Mouse (Mus musculus): ENCODE results near the gene Ap2b1. TPM values are rescaled to one million over a fixed set of nuclear protein-coding genes. Genes with fewer than 3 reads are reported as not detected.
"Not testable (repeated sequence)": the region's sequence is repeated elsewhere in the genome, so short reads cannot be mapped to it uniquely, and the experiment has no call there.

The Ap2b1 gene
- polyA plus RNA-seq (2015; fragmentation: Nextera tagmentation; extraction: Ambion mirVana): 20.0 and 21.5 TPM in 2 replicates

GRCm38 (mm10) chr11:83298225-83299195, at the start of gene Ap2b1:
Gene Ap2b1 (plus strand): TSS chr11:83299024.
- no peak for TF ChIP-seq EP300 (optimal IDR thresholded peaks at IDR 0.05)
- TF ChIP-seq CTCF (IDR thresholded peaks at IDR 0.05; ENCODE audit: low read depth): peak; percentile 3; the same call in 1 of the 2 replicates
- WGBS: 2% methylated on average over 56 of the region's 56 CpGs
- Histone ChIP-seq H3K4me2 (replicated peaks; ENCODE audit: low read depth) (peak within 1 kb of the TSS; percentile 69), H3K4me1 (replicated peaks; ENCODE audit: control insufficient read depth, insufficient read depth) (0 out of 2 replicates have a peak, but pooled peaks cover 2% of the 10 kb centered on the region), H3K27ac (replicated peaks) (peak within 1 kb of the TSS; percentile 96), H3K27me3 (ENCODE audit: control insufficient read depth, insufficient read depth, low read length) (no peaks in the 10 kb centered on the region), H3K36me3 (ENCODE audit: control insufficient read depth, insufficient read depth, low read length) (no peaks in the 10 kb centered on the region; the same call in 1 of the 2 replicates), H3K4me3 (ENCODE audit: low read depth, low read length) (peak within 1 kb of the TSS; percentile 79), H3K9ac (ENCODE audit: low read length) (peak within 1 kb of the TSS; percentile 86), H3K9me3 (ENCODE audit: control insufficient read depth, low read length) (no peaks in the 10 kb centered on the region)
- DNase-seq (ENCODE audit: low spot score) (peak; percentile 96), ATAC-seq (ENCODE audit: low FRiP score, low TSS enrichment) (peak; percentile 94)

GRCm38 (mm10) chr11:83257211-83257610, 41.6 kb upstream of the Ap2b1 start:
- H3K27ac ChIP-seq (replicated peaks); H3K9me3 ChIP-seq (ENCODE audit: control insufficient read depth, low read length); H3K27me3 ChIP-seq (ENCODE audit: control insufficient read depth, insufficient read depth, low read length); H3K4me2 ChIP-seq (replicated peaks; ENCODE audit: low read depth); H3K9ac ChIP-seq (ENCODE audit: low read length); DNase-seq (ENCODE audit: low spot score); H3K36me3 ChIP-seq (ENCODE audit: control insufficient read depth, insufficient read depth, low read length); ATAC-seq (ENCODE audit: low FRiP score, low TSS enrichment); H3K4me3 ChIP-seq (ENCODE audit: low read depth, low read length); H3K4me1 ChIP-seq (replicated peaks; ENCODE audit: control insufficient read depth, insufficient read depth): not testable (repeated sequence)
- 17% methylated on average over 5 of the region's 5 CpGs for WGBS

- DNase-seq (ENCODE audit: low spot score) (no peak), ATAC-seq (ENCODE audit: low FRiP score, low TSS enrichment) (no peak)
- H3K27me3 ChIP-seq (ENCODE audit: control insufficient read depth, insufficient read depth, low read length): no peaks in the 10 kb centered on the region
- H3K9ac ChIP-seq (ENCODE audit: low read length): no peak overlapping the region
- H3K9me3 ChIP-seq (ENCODE audit: control insufficient read depth, low read length): no peaks in the 10 kb centered on the region
- H3K27ac ChIP-seq (replicated peaks): no peak overlapping the region
- H3K36me3 ChIP-seq (ENCODE audit: control insufficient read depth, insufficient read depth, low read length): no peaks in the 10 kb centered on the region
- H3K4me2 ChIP-seq (replicated peaks; ENCODE audit: low read depth): no peak overlapping the region
- H3K4me1 ChIP-seq (replicated peaks; ENCODE audit: control insufficient read depth, insufficient read depth): no peaks in the 10 kb centered on the region
- TF ChIP-seq EP300 (optimal IDR thresholded peaks at IDR 0.05): no peak
- TF ChIP-seq CTCF (IDR thresholded peaks at IDR 0.05; ENCODE audit: low read depth): no peak
- H3K4me3 ChIP-seq (ENCODE audit: low read depth, low read length): no peak overlapping the region
- WGBS: 93% methylated on average over 1 of the region's 1 CpGs
Measured at GRCm38 (mm10) chr11:83262673-83263072, 36.2 kb upstream of the Ap2b1 start.

- TF ChIP-seq EP300 (optimal IDR thresholded peaks at IDR 0.05): no peak
- peak; percentile 73 for TF ChIP-seq CTCF (IDR thresholded peaks at IDR 0.05; ENCODE audit: low read depth)
- H3K36me3 ChIP-seq (ENCODE audit: control insufficient read depth, insufficient read depth, low read length): no peaks in the 10 kb centered on the region
- H3K9me3 ChIP-seq (ENCODE audit: control insufficient read depth, low read length): no peaks in the 10 kb centered on the region
- H3K27me3 ChIP-seq (ENCODE audit: control insufficient read depth, insufficient read depth, low read length): no peaks in the 10 kb centered on the region
- H3K9ac ChIP-seq (ENCODE audit: low read length): no peak overlapping the region
- no peak for DNase-seq (ENCODE audit: low spot score)
- H3K27ac ChIP-seq (replicated peaks): no peak overlapping the region
- WGBS: 55% methylated on average over 3 of the region's 3 CpGs
- H3K4me3 ChIP-seq (ENCODE audit: low read depth, low read length): no peak overlapping the region
- no peaks in the 10 kb centered on the region for H3K4me1 ChIP-seq (replicated peaks; ENCODE audit: control insufficient read depth, insufficient read depth)
- H3K4me2 ChIP-seq (replicated peaks; ENCODE audit: low read depth): no peak overlapping the region
- ATAC-seq (ENCODE audit: low FRiP score, low TSS enrichment): no peak
Measured at GRCm38 (mm10) chr11:83263146-83263545, 35.7 kb upstream of the Ap2b1 start.

DNA sequence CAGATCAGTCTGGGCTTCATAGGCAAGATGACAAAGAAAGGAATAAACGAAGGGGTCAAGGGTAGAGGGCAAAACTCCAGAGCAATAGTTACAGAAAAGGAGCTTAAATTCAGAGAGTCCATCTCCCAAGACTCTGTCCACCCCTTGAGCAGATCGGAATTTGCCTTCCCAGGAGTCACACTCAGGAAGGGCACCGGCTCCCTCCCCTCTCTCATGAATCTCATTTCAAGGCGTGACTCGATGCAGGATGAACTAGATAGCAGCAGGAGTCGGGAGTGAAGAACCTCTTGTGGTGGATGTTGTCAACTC, 28.0 kb upstream of the Ap2b1 start:
- peak; percentile 43 for ATAC-seq (ENCODE audit: low FRiP score, low TSS enrichment)
- H3K27ac ChIP-seq (replicated peaks): no peak overlapping the region

More for the DNA sequence above, 28.0 kb upstream of the Ap2b1 start:
- Histone ChIP-seq H3K4me3 (ENCODE audit: low read depth, low read length) (peak overlapping the region; percentile 59), H3K4me2 (replicated peaks; ENCODE audit: low read depth) (peak overlapping the region; percentile 67), H3K9me3 (ENCODE audit: control insufficient read depth, low read length) (no peaks in the 10 kb centered on the region), H3K36me3 (ENCODE audit: control insufficient read depth, insufficient read depth, low read length) (no peaks in the 10 kb centered on the region), H3K9ac (ENCODE audit: low read length) (peak overlapping the region; percentile 79), H3K4me1 (replicated peaks; ENCODE audit: control insufficient read depth, insufficient read depth) (no peaks in the 10 kb centered on the region), H3K27me3 (ENCODE audit: control insufficient read depth, insufficient read depth, low read length) (no peaks in the 10 kb centered on the region)
- DNase-seq (ENCODE audit: low spot score): no peak
- WGBS: 2% methylated on average over 6 of the region's 6 CpGs
- TF ChIP-seq EP300 (optimal IDR thresholded peaks at IDR 0.05) (no peak), CTCF (IDR thresholded peaks at IDR 0.05; ENCODE audit: low read depth) (no peak)
